Mouse (Mus musculus) midbrain, embryonic 15.5 days (tissue): Measurements from ENCODE around the gene Uox. TPM values are rescaled to one million over a fixed set of nuclear protein-coding genes. Genes with fewer than 3 reads are reported as not detected.

Experiments used
- ATAC-seq: fragments of 200-750 bp; cut with Nextera tagmentation; replicated peaks from 2 replicates; pipeline ENCODE4 v1.8.0; 2017; ENCODE audit warnings: moderate TSS enrichment
- H3K27ac ChIP-seq: fragments of 300-500 bp; sonication (generic); 2 replicates; pipeline ENCODE4 v1.5.1; 2015; ENCODE audit warnings: mild to moderate bottlenecking, inconsistent platforms
- H3K27me3 ChIP-seq: fragments of 300-500 bp; sonication (generic); replicated peaks from 2 replicates; pipeline ENCODE4 v1.6.1; 2015; ENCODE audit warnings: inconsistent platforms
- H3K36me3 ChIP-seq: fragments of 300-500 bp; sonication (generic); replicated peaks from 2 replicates; pipeline ENCODE4 v1.6.1; 2015; ENCODE audit warnings: inconsistent platforms
- H3K4me1 ChIP-seq: fragments of 300-500 bp; sonication (generic); 2 replicates; pipeline ENCODE4 v1.6.1; 2015; ENCODE audit warnings: inconsistent platforms
- H3K4me2 ChIP-seq: fragments of 300-500 bp; sonication (generic); 2 replicates; pipeline ENCODE4 v1.6.1; 2015; ENCODE audit warnings: inconsistent platforms, mild to moderate bottlenecking, moderate library complexity
- H3K4me3 ChIP-seq: fragments of 300-500 bp; sonication (generic); 2 replicates; pipeline ENCODE4 v1.5.1; 2015; ENCODE audit warnings: mild to moderate bottlenecking, inconsistent platforms
- H3K9ac ChIP-seq: fragments of 300-500 bp; sonication (generic); 2 replicates; pipeline ENCODE4 v1.6.1; 2015; ENCODE audit warnings: mild to moderate bottlenecking, inconsistent platforms
- H3K9me3 ChIP-seq: fragments of 300-500 bp; sonication (generic); 2 replicates; pipeline ENCODE4 v1.6.1; 2016; ENCODE audit warnings: inconsistent platforms
- WGBS: fragments of 180-500 bp; shearing (Covaris S2); methylation state at CpG from one replicate; pipeline ENCODE4 v1.1.7; 2015; ENCODE audit warnings: mixed read lengths; 5-methylcytosine and 5-hydroxymethylcytosine counted together
- polyA plus RNA-seq: library from polyadenylated mRNA; unstranded; fragments of >200 nt; fragmentation: Nextera tagmentation; extraction: Ambion mirVana; gene quantifications from 2 replicates; pipeline ENCODE4 v1.2.1, GENCODE M21; 2015

The Uox gene
- polyA plus RNA-seq, 1 experiment from 2014 or later: not detected

GRCm38 (mm10) chr3:146564268-146565064, 5.8 kb upstream of the Uox start:
- peak; percentile 62 for ATAC-seq

DNA sequence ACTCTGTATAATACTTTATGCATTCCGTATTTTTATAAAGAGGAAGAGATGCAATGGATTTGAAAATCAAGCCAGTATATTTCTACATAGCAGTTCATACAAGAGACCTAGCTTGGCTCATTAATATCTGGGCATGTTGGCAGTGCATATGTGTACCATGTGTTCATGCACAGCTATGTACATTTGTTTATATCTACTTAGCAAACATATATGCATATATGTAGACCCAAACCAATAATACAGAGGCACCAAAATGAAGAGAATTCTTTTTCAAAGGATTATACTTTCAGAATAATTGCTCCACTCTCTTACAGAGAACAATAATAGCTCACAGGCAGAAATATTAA, 5.2 kb upstream of the Uox start:
- Histone ChIP-seq H3K4me3 (no peak overlapping the region), H3K27ac (peak overlapping the region; percentile 72; the same call in 1 of the 2 replicates), H3K4me1 (peaks cover 5% of the 10 kb centered on the region), H3K4me2 (no peak overlapping the region), H3K36me3 (no peaks in the 10 kb centered on the region), H3K27me3 (no peaks in the 10 kb centered on the region), H3K9me3 (no peaks in the 10 kb centered on the region), H3K9ac (no peak overlapping the region)
- ATAC-seq: 0 out of 2 replicates have a peak, but pooled peaks have one; percentile 19
- WGBS: 83% methylated on average over 1 of the region's 1 CpGs

More at GRCm38 (mm10) chr3:146564268-146565064, 5.8 kb upstream of the Uox start:
- H3K27ac ChIP-seq: peak overlapping the region; percentile 72
- H3K9me3 ChIP-seq: no peaks in the 10 kb centered on the region
- WGBS: 19% methylated on average over 14 of the region's 14 CpGs
- no peak overlapping the region for H3K9ac ChIP-seq
- H3K36me3 ChIP-seq: no peaks in the 10 kb centered on the region
- H3K4me3 ChIP-seq: no peak overlapping the region
- no peaks in the 10 kb centered on the region for H3K27me3 ChIP-seq
- H3K4me1 ChIP-seq: peaks cover 5% of the 10 kb centered on the region
- peak overlapping the region; percentile 25 for H3K4me2 ChIP-seq

DNA sequence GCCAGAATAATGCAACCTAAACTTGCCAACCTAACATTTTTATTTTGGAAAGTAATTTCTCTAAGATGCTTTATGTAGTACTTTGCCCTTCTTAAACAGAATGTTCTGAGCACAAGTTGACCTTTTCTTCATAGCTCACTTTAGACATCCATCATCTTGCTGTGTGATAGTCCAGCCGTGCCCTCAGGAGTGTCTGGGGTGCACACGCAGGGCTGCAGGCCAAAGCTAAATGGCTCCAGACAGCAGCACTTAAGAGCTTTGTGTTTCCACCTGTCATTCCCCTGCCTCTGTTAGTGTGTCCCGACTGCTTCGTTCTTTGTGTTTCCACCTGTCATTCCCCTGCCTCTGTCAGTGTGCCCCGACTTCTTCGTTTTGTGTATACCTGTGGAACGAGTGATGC, 2.9 kb upstream of the Uox start:
- no peak overlapping the region for H3K27ac ChIP-seq
- H3K9me3 ChIP-seq: no peaks in the 10 kb centered on the region
- H3K27me3 ChIP-seq: no peaks in the 10 kb centered on the region
- H3K4me1 ChIP-seq: peaks cover 5% of the 10 kb centered on the region
- ATAC-seq: no peak
- 87% methylated on average over 7 of the region's 7 CpGs for WGBS
- no peak overlapping the region for H3K4me2 ChIP-seq
- no peaks in the 10 kb centered on the region for H3K36me3 ChIP-seq
- H3K9ac ChIP-seq: no peak overlapping the region
- no peak overlapping the region for H3K4me3 ChIP-seq

DNA sequence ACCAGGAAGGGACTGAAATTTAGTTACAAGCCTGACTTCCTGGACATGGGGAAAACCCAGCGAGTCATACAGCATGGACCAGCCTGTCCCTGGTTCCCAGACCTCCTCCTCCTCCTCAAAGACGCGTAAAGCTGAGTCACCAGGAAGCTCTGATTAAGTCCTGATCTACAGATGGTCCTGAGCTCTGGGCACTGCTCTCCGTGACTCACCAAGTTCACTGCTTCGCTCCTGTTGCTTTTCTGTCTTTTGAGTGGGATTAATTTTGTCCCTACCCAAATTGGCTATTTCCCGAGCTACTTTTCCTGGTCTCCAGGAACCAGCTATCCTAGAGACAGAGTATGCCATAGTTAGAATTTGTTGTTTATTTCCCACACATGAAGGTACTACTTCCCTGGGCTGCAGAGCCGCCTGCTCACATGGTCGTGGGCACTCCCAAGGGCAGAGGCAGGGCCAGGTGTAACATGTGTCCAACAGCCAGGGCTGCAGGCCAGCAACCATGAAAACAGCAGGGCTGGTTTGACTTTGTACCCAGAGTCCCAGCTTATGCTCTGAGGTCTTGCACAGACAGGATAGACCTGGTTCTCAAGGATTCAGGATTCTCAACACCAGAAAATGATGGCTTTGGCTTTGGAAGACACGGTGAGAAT, 2.2 kb upstream of the Uox start:
- H3K4me2 ChIP-seq: no peak overlapping the region
- H3K4me3 ChIP-seq: no peak overlapping the region
- no peak overlapping the region for H3K27ac ChIP-seq
- no peak overlapping the region for H3K9ac ChIP-seq
- H3K36me3 ChIP-seq: no peaks in the 10 kb centered on the region
- H3K9me3 ChIP-seq: no peaks in the 10 kb centered on the region
- peaks cover 5% of the 10 kb centered on the region for H3K4me1 ChIP-seq
- 83% methylated on average over 9 of the region's 9 CpGs for WGBS
- H3K27me3 ChIP-seq: no peaks in the 10 kb centered on the region
- ATAC-seq: no peak

DNA sequence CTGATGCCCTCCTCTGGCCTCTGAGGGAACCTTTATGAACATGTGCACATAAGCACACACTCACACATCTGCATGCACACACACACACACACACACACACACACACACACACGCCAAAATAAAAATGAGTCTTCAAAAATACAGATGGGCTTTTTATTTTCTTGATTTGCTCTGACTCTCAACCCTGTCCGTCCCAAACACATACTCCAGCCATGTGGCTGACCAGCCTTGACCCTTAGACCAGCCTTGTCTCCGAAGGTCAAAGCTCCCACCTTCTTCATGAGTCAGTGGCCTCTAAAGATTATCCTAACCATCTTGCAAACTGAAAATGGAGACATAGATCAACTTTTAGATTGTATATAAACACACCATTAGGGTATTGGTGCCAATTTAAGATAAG, 632 bp upstream of the Uox start:
- WGBS: 93% methylated on average over 3 of the region's 3 CpGs
- Histone ChIP-seq H3K4me2 (no peak overlapping the region), H3K9ac (no peak overlapping the region), H3K4me1 (peaks cover 3% of the 10 kb centered on the region), H3K27ac (no peak overlapping the region), H3K36me3 (no peaks in the 10 kb centered on the region), H3K27me3 (no peaks in the 10 kb centered on the region), H3K4me3 (no peak overlapping the region), H3K9me3 (no peaks in the 10 kb centered on the region)
- ATAC-seq: no peak

DNA sequence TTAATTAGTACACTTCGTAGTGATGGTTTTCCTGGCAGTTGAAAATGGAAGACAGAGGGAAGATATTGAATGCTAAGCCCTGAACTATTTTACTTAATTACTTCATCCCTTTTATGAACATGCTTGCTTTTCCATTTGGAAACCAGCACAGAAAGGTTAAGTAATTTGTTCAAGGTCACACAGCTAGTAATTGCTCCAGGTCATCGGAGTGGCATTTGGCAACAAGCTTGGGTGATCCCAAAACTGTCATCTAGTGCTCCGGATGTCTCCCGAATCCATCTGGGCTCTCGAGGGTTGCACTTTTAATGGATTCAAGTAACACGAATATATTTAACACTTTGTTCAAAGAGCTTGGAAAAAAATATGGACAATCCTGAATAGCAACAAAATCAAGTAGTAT, 713 bp downstream of the Uox start:
- no peak overlapping the region for H3K27ac ChIP-seq
- no peak overlapping the region for H3K9ac ChIP-seq
- H3K36me3 ChIP-seq: no peaks in the 10 kb centered on the region
- H3K9me3 ChIP-seq: no peaks in the 10 kb centered on the region
- H3K4me2 ChIP-seq: no peak overlapping the region
- ATAC-seq: no peak
- H3K4me1 ChIP-seq: no peaks in the 10 kb centered on the region
- H3K4me3 ChIP-seq: no peak overlapping the region
- WGBS: 80% methylated on average over 6 of the region's 6 CpGs
- H3K27me3 ChIP-seq: no peaks in the 10 kb centered on the region

GRCm38 (mm10) chr3:146571341-146571740, 1.1 kb downstream of the Uox start:
- 68% methylated on average over 1 of the region's 1 CpGs for WGBS
- ATAC-seq: no peak

DNA sequence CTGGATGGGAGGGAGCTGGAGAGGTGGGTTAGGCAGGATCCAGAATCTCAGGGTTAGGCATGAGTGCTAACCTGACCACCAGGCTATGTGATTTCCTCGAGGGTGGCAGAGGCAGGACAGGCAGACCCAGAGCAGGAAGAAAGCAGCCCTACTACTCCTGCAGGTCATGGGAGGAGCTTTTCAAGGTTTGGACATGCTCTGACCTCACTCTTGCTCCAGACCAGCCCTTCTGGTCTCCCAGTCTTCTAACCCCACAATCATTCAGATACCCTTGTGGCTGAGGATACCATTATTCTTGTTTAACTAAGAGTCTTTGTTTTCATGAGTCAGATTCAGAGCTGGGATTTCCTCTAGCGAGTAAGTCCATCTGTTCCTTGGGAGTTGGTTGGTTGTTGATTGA, 7.4 kb downstream of the Uox start:
- 68% methylated on average over 2 of the region's 2 CpGs for WGBS
- Histone ChIP-seq H3K27ac (no peak overlapping the region), H3K27me3 (no peaks in the 10 kb centered on the region), H3K9me3 (no peaks in the 10 kb centered on the region), H3K9ac (no peak overlapping the region), H3K4me1 (no peaks in the 10 kb centered on the region), H3K4me3 (no peak overlapping the region), H3K4me2 (no peak overlapping the region), H3K36me3 (no peaks in the 10 kb centered on the region)
- no peak for ATAC-seq

More at GRCm38 (mm10) chr3:146571341-146571740, 1.1 kb downstream of the Uox start:
- no peak overlapping the region for H3K9ac ChIP-seq
- H3K27me3 ChIP-seq: no peaks in the 10 kb centered on the region
- no peaks in the 10 kb centered on the region for H3K36me3 ChIP-seq
- H3K4me2 ChIP-seq: no peak overlapping the region
- H3K4me3 ChIP-seq: no peak overlapping the region
- no peak overlapping the region for H3K27ac ChIP-seq
- H3K4me1 ChIP-seq: no peaks in the 10 kb centered on the region
- H3K9me3 ChIP-seq: no peaks in the 10 kb centered on the region

DNA sequence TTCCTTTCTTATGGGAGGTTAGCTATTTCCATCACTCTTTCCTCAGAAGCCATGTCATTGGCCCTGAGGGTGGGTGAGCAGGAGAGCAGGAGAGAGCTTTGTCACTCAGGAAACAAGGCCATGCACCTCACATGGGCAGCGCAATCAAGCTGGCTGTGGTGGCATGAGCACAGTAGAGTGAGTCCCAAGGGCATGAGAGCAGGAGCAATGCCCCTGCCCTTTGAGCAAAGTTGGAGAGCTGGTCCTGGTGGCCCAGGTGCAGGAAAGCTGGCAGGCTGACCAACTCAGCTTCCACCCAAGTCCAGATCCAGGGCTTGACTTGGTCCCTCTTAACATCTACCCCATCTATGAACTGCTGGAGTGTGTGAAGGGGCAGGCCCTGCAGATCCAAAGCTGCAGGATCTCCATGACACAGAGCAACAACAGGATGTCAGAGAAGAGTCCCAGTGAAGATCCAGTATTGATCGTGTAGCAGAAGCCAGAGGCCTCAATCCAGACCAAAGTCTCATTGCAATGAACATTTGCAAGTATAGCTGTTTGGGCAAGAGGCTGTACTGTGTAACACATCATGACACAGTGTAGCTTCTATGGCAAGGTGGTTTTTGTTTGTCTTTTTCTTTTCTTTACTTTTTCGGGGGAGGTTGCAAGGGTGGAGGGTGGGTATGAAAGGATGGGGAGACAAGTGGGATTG, 10.0 kb downstream of the Uox start:
- H3K36me3 ChIP-seq: no peaks in the 10 kb centered on the region
- no peak for ATAC-seq

GRCm38 (mm10) chr3:146583478-146583877, 13.3 kb downstream of the Uox start:
- H3K36me3 ChIP-seq: no peaks in the 10 kb centered on the region
- no peak overlapping the region for H3K4me2 ChIP-seq
- H3K4me3 ChIP-seq: no peak overlapping the region
- WGBS: 83% methylated on average over 4 of the region's 4 CpGs
- no peaks in the 10 kb centered on the region for H3K4me1 ChIP-seq
- H3K9ac ChIP-seq: no peak overlapping the region
- H3K27ac ChIP-seq: no peak overlapping the region
- H3K9me3 ChIP-seq: no peaks in the 10 kb centered on the region
- H3K27me3 ChIP-seq: no peaks in the 10 kb centered on the region
- no peak for ATAC-seq

More for the DNA sequence above, 10.0 kb downstream of the Uox start:
- Histone ChIP-seq H3K9me3 (no peaks in the 10 kb centered on the region), H3K9ac (no peak overlapping the region), H3K4me3 (no peak overlapping the region), H3K27ac (no peak overlapping the region), H3K4me2 (no peak overlapping the region), H3K27me3 (no peaks in the 10 kb centered on the region), H3K4me1 (no peaks in the 10 kb centered on the region)
- WGBS: 84% methylated on average over 3 of the region's 3 CpGs

GRCm38 (mm10) chr3:146583908-146584307, 13.7 kb downstream of the Uox start:
- H3K27me3 ChIP-seq: no peaks in the 10 kb centered on the region
- no peak overlapping the region for H3K9ac ChIP-seq
- H3K4me2 ChIP-seq: no peak overlapping the region
- no peak overlapping the region for H3K4me3 ChIP-seq
- 61% methylated on average over 5 of the region's 5 CpGs for WGBS
- ATAC-seq: no peak
- H3K9me3 ChIP-seq: no peaks in the 10 kb centered on the region
- H3K36me3 ChIP-seq: no peaks in the 10 kb centered on the region
- H3K4me1 ChIP-seq: no peaks in the 10 kb centered on the region
- H3K27ac ChIP-seq: no peak overlapping the region

- H3K4me3 ChIP-seq: no peak overlapping the region
- H3K9ac ChIP-seq: no peak overlapping the region
- no peaks in the 10 kb centered on the region for H3K36me3 ChIP-seq
- no peak overlapping the region for H3K27ac ChIP-seq
- H3K4me1 ChIP-seq: no peaks in the 10 kb centered on the region
- ATAC-seq: no peak
- 94% methylated on average over 14 of the region's 14 CpGs for WGBS
- no peaks in the 10 kb centered on the region for H3K9me3 ChIP-seq
- H3K27me3 ChIP-seq: no peaks in the 10 kb centered on the region
- no peak overlapping the region for H3K4me2 ChIP-seq
Observed at GRCm38 (mm10) chr3:146586616-146587015, 16.4 kb downstream of the Uox start.
